Mouse (Mus musculus) urinary bladder, postnatal 0 days (tissue): ENCODE measurements around the gene Ccdc141. TPM values are rescaled to one million over a fixed set of nuclear protein-coding genes. Genes with fewer than 3 reads are reported as not detected.

Experiments used
- microRNA-seq: library from miRNA; unstranded; fragments of <30 nt; microRNA quantifications from one replicate; pipeline ENCODE4, GENCODE M21; 2016
- polyA plus RNA-seq: library from polyadenylated mRNA; unstranded; fragments of >200 nt; fragmentation: Nextera tagmentation; extraction: Ambion mirVana; gene quantifications from 2 replicates; pipeline ENCODE4 v1.2.1, GENCODE M21; 2015

Gene Ccdc141
- 7.7 and 7.8 TPM in 2 replicates for polyA plus RNA-seq

DNA sequence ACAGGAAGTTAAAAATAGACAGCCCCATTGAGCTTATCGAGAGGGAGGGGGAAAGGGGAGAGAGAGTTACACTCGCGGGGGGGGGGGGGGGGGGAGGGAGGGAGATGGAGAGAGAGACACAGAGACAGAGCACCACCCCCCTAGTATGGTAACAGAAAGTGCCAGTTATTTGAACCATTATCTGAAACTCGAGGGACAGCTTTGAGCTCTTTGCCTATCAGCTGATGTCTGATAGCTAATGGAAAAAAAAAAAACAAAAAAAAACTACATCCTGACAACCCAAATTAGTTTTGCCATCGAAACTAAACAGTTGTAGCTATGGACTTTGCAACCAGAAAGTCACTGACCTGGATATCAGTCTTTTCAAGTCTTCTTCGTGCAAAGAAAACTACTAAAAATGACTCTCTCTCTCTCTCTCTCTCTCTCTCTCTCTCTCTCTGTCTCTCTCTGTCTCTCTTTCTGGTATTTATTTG is at the start of gene Ccdc141:
TSS of gene Ccdc141 (minus strand) at position 4 of the 473 bp plus-strand sequence.

DNA sequence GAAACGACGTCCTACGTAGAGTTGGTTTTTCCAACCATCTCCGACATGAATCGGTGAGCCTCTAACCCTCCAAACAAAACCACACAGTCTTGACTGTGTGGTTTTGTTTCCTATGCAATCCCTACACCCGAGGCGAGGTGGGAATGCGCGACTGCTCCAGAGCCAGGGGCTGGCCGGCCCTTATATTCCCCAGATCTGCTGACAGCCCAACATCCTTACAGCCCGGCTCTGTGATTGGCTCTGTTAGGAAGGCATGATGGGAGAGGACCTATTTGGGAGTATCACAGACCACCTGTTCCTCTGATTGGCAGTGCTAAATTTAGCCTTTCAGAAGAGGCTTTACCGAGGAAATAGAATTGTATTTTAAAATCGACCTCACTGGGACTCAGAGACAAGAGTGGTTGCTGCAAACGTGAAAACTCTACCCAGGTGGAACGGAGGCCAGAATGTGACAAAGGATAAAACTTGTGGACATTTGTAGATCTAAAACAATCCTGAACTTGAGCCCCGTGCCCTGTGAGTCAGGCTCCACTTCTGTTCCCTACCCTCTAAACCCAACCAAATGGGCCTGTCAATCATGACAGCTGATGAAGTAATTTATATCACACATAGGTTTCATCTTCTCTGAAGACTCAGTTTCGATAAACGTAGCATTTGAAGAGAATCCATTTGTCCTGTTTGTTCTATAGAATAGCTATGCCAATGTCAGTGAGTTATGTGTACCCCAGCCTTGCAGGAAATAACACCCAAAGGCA is 187.9 kb downstream of the Ccdc141 start, which contains the start of gene Ttn:
TSS of gene Ttn (minus strand) at position 157 of the 755 bp plus-strand sequence.

Small RNA genes within 50 kb of the gene (microRNA-seq; reads per million reads assigned to microRNA genes)
- gene Gm44360 = not detected

Other genes starting within 250 kb of the Ccdc141 start
- 0.05 and 0.10 TPM in 2 replicates for gene Ttn, start 188.1 kb downstream of the Ccdc141 start, polyA plus RNA-seq
- 14.1 and 15.8 TPM in 2 replicates for gene Sestd1, start 110.0 kb upstream of the Ccdc141 start, polyA plus RNA-seq